Mouse (Mus musculus): Measurements from ENCODE around the gene Mme. TPM values are rescaled to one million over a fixed set of nuclear protein-coding genes. Genes with fewer than 3 reads are reported as not detected.

Mme gene
- total RNA-seq, 2 experiments from 2014 or later: 7.1 to 12.1 TPM

DNA sequence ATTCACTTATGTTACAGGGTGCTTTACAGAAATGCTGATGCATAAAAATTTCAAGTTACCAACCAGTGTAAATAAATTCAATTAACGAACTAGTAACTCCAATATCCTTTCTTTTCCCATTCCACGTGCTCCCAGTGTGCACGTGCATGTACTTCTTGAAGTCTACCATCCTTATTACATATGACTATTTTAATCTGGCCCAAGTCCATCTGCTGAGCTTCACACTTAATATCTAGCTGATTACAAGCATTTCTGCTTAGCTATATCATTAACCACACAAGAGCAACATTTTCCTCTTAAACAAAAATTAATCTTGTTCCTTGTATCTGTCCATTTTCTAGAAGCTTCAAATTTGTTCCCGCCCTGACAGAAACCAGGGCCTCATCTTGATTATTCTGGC is 108.9 kb downstream of the Mme start:
- no peak for DNase-seq (ENCODE audit: low spot score in 2 of 2)

DNA sequence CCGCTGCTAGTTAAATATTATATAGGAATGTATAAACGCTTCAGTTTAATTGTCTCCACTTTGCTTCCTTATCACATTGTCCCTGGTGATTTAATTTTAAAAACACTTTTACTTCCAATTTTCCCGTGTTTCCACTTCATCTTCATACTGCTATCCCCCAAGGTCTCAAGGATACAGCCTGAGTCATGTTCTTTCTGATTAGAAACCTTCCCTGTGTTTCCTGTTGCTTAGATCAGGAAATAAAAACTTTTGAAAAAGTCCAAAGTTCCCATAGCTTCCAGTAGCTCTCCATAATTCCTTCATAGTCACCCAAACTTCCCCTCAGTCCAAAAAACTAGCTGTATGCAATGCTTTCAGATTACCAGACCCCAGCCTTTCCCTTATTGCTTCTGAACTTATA is 109.4 kb downstream of the Mme start:
- DNase-seq (ENCODE audit: low spot score in 2 of 2): no peak

DNA sequence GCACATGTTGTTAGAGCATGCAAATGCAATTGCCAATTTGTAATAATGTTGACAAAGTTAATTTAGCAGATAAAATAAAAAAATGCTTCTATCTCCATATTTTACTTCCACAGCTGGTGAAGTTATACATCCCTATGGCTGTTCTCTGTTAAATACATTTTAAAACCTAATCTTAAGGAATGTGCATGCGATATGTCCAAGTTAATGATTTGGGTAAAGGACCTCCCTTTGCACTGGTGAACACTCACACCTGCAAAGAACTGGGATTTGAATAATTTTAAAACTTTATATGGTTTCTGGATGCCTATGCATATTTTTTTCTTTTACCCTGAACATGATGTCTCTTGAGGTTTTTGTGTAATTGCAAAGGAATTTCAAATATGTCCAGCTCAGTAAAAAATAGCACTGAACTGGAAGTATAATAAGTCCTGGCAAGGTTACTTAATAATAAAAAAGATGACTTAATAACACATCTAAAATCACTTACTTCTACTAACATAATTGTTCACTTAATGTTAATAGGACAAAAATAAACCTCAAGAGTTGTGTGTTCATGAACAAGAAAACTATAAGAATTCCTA is 110.4 kb downstream of the Mme start:
- DNase-seq (ENCODE audit: low spot score in 2 of 2): no peak

DNA sequence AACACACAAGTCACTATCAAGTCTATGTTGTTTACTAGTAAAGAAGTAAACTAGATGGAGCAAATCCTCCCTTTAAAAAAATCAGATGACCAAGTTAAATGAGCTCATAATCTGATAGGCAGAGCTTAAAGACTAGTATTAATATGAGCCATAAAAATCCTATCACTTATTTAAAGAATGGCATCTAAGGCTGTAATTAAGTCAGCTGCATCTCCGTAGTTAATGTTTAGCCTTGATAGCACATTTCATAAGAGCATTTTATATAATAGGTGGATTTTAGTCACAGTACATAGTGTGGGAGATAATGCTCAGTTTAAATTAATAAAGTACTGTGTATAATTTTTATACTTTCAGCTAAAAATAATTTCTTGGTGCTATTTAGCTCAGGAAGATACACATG is 118.2 kb downstream of the Mme start:
- no peak for DNase-seq (ENCODE audit: low spot score in 2 of 2)

DNA sequence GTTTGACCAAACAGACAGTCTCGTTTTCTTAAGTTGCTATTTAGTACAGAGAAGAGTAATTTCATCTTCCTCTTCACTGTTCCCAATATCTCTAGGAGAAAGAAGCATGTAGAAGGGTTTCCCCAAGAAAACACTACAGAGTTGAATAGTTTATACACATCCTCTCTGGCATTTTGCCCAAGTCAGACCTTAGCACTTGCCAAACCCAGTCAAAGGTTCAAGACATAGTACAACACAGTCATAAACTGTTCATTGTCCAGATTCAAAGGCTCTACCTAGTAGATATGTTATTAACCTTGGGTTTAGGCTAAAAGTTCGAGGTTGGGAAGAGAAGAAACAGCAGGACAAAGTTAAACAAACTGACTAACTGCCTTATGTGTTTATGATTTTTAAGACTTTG is 143.7 kb downstream of the Mme start:
- no peak for DNase-seq (ENCODE audit: low spot score in 2 of 2)

DNA sequence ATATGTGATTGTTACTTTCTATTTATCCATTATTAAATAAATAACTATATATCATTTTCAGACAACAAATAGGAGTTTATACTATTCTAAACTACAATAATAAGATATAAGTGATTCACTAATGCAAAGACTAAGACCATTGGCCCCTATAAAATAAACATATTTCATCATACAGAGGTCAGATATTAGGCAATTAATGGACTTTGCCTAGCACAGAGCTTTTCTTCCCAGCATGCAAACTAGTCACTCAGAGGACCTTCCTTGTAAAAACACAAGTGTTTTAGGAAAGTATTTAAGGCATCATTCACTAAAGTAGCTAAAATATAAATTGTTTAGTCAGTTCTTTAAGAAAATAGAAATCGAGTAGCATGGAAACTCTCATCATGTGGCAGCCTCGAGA is 149.4 kb downstream of the Mme start:
- no peak for DNase-seq (ENCODE audit: low spot score in 2 of 2)

DNA sequence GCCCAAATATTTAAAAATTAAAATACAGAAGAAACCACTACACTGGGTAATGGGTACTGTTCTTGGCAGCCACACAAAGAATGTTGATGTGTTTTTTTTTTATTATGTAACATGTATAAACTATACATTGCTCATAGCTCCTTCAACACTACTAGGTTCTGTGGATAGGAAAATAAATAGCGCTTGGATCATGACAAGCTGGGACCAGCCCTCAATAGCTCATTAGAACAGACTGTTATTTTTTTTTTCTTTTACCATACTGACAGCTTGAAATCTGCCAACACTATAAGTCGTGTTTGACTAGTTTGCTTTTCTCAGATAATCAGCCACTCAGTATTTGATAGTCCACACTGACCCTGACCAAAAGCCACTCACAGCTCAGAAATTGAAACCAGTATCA is 150.0 kb downstream of the Mme start:
- DNase-seq (ENCODE audit: low spot score in 2 of 2): no peak

DNA sequence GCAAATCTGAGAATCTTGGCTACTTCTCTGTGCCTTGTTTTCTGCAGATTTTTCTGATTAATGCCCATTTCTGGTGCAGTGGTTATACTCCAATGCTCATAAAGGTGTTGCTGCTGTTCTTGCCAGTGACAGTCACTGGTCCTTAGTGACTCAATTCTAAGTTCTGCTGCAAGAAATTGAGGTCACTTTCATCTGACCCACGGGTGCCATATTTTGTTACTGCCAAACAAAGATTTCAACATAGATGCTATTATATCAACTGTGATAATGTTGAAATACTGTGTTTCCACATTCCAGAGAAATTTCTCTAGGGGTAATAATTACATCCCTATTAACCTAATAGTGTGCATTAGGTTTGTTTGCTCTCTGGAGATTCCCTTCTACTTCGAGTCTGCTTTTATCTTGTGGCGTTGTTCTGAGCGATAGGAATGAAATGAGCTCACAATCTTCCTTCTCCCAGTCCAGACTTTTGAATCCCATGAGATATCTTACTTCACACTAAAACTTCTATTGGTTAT is 153.1 kb downstream of the Mme start:
- no peak for DNase-seq (ENCODE audit: low spot score in 2 of 2)

DNA sequence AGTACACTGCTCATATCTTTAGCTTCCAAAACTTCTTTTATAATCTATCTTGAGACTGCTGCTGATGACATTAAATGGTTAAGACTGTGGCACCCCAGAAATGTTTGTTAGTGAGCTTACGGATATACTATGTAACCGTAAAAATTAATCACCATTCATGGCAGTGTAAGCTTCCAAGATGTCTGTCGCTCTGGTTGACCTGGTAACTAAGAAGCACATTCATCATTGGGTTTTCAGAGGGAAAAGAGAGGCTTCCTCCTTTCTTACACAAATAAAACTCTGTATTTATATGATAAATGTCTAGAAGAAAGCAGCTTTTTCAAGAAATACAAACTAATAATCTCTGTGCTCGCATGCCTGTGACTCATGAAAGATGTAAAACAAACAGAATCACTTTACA is 156.8 kb downstream of the Mme start:
- no peak for DNase-seq (ENCODE audit: low spot score in 2 of 2)

DNA sequence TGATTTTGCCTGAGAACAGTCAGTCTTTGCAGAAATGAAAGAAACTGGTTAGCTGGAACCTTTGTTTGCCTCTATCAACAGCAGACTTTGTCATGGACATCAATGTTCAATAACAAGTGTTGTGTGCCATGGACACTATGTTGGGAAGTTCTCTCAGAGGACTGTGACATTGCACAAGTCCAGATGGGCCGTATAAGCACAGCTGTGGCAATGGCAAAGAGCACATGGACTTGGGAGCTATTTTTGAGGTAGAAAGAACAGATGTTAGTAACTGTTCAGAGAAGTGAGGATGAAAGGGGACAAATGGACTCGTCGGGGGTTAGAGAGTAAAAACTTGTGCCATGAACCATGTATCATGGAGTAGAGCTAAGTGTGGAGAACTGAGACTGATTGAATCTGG is 165.1 kb downstream of the Mme start:
- no peak for DNase-seq (ENCODE audit: low spot score in 2 of 2)

DNA sequence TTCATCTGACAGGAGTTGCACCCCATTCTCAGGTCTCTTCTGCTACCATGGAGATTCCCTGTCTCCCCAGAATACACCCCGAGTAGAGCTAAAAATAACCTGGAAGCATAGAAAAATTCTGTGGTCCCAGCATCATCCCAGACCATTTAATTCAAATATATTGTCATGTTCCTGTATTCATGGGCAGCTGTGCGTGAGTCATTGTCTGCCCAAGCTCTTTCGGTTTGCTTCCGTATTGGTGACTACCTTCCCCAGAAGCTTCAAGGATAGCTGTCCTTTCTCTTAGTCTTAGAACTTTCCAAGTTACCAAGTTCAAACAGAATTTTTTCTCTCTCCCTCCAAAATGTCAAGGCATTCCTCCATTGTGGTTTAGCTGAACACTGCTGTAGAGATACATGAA is 169.7 kb downstream of the Mme start:
- peak; percentile 9 to 14 for DNase-seq (ENCODE audit: low spot score in 2 of 2)

DNA sequence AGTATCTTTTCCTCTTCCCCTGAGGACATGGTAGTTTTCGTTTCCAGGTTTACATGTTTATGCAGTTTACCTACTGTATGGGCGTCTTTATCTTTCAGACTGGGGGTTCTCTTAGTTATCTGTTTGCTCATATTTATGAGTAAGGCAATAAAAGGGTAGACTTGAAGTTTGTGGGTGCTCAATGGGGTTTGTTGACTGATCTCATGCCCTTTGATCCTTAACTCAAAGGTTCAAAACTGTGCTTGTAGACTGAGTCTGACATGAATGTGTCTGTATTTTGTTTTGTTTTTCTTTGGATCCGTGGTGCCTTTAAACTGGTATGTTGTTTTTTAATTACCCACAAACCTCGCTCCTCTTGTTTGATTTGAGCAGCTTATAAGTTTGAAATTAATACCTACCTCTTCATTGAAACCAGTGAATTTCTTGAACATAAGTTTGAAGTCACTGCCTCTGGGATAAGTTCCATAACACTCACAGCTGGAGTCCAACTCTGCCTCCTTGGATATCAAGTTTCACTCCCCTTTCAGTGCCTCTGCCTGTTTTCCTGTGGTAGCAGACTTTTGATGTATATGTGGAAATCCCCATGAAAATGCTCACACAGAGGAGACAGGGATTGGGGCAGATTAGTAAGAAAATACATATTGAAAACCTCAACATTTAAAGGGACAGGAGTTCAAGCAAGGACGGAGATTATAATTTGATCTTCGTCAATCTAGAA is 171.0 kb downstream of the Mme start:
- no peak for DNase-seq (ENCODE audit: low spot score in 2 of 2)

DNA sequence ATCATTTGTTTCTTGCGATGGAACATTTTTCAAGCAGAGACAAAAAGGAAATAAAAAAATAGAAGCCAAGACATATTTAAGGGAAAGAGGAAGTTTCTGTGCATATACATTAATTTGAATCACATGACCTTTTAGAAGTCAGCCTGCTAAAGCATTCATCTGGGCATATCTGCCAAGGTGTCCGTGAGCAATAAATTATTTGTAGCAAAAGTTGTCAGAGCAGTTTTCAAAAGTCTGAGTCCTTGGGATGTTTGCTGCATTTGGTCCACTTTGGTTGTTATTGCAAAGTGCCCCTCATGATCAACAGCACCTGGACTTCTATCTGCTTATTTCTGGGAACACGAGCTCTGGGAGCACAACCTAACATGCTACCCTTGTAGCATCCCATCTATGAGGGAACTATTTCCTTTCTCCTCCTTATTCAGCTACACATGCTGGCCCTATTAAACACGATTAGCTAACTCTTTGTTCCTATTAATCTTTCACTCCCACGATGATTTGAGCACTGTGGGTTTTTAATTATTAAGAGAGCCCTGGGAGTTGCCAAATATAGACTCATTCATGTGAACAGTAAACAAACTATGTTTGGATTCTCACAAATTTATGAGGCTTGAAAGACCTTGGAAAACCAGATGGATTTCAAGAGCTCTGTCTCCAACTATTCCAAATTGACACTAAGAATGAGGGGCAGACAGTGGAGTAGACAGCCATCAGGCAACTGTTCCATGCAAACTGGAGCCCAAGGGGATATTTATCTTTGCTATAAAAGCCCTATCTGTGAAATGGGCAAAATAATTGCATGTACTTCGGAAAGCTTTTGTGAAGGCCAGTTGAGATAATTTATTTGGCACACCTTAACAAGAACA is 171.9 kb downstream of the Mme start:
- DNase-seq (ENCODE audit: low spot score in 2 of 2): no peak

DNA sequence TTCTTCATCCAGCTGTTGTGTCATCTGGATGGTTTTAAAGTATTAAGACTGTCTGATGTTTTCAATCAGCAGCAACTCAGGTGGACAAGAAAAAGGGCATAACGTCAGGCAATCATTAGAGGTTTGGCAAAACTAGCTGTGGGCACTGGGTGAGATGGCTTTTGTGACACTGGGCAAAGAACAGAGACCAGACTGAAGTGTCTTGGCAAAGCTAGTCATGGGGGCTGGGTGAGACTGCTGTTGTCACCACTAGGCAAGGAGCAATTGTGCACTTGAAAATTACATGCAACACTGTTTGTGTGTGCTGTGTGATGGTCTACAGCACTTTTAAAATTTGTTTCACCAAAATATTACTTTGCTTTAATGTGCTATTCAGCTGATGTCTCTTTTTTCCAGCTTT is 175.9 kb downstream of the Mme start:
- DNase-seq (ENCODE audit: low spot score in 2 of 2): no peak

DNA sequence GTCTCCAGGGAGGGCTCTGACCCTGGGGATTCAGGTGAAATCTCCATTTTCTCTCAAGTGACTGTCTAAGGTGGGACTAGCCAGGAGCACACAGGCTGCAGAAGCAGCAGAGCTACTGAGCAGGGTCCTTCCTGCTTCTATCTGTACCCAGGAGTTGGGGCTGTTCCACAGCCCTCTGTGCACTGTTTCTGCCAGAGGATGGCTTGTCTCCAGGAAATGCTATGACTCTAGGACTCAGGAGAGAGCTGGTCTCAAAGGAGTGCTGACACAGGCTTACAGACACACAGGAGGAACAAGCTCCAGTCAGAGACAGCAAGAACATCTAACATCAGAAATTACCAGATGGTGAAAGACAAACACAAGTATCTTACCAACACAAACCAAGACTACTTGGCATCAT is 176.4 kb downstream of the Mme start:
- no peak for DNase-seq (ENCODE audit: low spot score in 2 of 2)

DNA sequence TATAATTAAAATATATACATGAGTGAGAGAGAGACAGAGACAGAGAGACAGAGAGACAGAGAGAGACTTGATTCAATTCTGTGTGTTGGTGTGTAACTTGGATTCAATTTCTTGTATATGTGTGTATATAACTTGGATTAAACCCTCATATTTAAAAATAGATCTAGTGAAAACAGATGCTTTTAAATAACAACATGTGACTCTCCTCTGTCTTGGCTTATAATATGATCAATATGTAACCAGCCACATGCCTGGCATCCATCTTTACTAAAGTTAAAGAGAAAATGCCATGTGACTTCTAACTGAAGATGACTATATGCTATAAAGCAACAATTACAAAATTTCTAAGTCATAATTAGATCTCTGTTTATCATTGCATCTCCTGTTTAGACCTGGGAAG is 182.2 kb downstream of the Mme start:
- DNase-seq (ENCODE audit: low spot score in 2 of 2): no peak

Other genes starting within 250 kb of the Mme start
- gene Gm34302, start 242.3 kb downstream of the Mme start, total RNA-seq (2021): not detected